Mouse (Mus musculus) cerebral cortex, adult 2 months (tissue): ENCODE data around the gene Lcn2.

ENCODE experiments used
- WGBS: fragments of 180-500 bp; shearing (Covaris S2); methylation state at CpG from one replicate; pipeline ENCODE4 v1.1.7; 2018; 5-methylcytosine and 5-hydroxymethylcytosine counted together

The Lcn2 gene

DNA sequence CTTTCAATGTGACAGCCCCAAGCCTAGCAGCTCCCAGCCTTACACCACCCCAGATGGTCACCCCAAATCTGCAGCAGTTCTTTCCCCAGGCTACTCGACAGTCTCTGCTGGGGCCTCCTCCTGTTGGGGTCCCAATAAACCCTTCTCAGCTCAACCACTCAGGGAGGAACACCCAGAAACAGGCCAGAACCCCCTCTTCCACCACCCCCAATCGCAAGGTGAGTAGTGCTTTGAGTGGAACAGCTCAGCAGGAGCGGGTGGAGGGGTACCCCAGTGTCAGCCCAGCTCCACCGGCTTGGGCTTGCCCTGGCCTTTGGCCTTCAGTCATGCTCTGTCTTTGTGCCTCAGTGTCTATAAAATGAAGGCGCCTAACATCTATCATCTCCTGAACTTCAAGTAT is 20.7 kb downstream of the Lcn2 start:
- 92% methylated on average over 5 of the region's 5 CpGs for WGBS

DNA sequence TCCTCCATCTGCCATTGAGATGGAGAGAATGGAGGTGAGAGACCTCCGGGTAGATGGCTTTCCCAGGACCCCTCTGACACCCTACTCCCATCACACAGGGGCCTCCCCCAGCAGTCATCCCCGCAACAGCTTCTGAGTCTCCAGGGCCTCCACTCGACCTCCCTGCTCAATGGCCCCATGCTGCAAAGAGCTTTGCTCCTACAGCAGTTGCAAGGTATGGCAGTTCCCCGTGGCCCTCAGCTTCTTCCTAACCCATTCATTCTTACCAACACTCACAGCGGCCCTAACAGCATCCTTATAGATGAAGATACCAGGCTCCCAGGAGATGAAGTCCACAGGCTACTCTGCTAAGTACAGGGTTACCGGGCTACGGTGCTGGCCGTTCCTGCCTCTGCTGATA is 23.9 kb downstream of the Lcn2 start:
- WGBS, result 82% methylated on average over 8 of the region's 8 CpGs

DNA sequence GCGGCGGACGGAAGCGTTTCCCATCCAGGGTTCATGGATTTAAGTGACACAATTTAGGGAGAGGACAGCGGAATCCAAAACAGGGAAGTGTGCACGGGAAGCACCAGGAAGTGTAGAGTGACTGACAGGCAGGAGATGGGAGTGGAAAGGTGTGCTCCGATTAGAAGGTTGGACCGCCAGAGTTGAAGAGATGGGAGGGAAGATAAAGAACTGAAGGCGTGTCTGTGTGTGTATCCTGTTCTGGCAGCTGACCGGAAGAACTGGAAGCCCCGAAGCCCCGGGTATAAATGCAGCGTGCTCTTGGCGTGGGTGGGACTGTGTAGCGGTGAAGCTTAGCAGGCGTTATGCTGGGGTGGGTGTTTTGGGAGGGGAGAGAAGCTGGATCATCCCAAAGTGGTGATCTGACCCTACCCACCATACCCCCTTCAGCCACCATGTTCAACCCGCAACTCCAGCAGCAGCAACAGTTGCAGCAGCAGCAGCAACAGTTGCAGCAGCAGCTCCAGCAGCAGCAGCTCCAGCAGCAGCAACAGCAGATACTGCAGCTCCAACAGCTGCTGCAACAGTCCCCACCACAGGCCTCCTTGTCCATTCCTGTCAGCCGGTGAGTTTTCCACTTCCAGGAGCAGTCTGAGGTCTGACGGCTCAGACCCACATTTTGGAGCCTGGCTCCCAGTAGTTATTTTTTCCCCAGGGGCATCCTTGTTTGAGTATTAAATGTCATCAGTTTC is 24.5 kb downstream of the Lcn2 start:
- WGBS, result 3% methylated on average over 19 of the region's 19 CpGs

DNA sequence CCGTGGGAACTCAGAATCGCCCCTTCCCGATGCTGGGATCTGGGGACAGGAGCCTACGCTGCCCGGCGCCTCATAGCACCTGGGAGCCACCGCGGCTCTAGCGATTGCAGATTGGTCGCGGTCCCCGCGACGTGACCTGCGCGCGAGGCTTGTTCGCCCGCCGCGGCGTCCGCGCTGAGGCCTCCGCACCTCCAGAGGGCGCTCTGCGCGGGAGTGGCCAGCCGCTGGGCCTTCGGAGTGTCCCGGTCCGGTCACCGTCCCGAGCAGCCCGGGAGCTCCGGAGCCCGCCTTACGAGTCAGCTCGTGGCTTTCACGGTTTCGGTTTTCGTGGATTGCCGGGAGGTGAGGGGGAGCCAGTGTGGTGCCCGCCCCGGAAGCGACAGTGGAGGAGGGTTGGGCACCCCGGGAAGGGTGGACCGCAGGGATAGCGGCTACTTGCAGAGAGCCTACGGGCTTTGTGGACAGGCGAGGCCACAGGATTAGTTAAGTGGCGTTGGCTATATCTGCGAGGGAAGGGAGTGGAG is 25.2 kb downstream of the Lcn2 start:
- under 1% methylated on average over 53 of the region's 53 CpGs for WGBS

DNA sequence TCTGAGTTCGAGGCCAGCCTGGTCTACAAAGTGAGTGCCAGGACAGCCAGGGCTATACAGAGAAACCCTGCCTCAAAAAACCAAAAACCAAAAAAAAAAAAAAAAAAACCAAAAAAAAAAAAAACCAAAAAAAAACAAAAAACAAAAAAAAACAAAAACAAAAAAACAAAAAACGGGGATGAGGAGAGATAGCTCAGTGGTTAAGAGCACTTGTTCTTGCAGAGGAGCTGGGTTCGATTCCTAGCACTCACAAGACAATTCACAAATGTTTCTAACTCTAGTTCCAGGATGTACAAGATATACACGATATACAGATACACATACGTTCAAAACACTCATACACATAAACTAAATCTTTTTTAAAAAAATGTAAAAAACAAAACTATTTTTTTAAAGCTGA is 25.8 kb downstream of the Lcn2 start:
- 27% methylated on average over 5 of the region's 5 CpGs for WGBS

DNA sequence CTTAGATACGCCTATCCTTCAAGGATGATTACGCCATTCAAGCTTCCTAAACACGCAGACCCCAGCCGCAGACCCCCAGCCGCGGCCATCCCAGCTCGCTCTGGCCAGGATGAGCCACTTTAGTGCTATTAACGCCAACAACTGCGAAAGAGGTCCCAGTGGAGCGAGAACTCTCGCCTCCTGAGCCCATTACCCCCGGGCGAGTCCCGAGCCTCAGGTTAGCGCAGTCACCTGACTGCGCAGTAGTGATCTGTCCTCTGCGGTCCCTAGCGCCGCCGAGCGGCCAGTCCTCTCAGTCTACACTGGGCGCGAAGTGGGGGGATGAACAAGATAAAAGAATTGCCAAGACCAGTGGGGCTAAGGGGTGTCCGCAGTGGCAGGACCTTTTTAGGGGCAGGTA is 26.6 kb downstream of the Lcn2 start:
- WGBS, result 2% methylated on average over 24 of the region's 24 CpGs

DNA sequence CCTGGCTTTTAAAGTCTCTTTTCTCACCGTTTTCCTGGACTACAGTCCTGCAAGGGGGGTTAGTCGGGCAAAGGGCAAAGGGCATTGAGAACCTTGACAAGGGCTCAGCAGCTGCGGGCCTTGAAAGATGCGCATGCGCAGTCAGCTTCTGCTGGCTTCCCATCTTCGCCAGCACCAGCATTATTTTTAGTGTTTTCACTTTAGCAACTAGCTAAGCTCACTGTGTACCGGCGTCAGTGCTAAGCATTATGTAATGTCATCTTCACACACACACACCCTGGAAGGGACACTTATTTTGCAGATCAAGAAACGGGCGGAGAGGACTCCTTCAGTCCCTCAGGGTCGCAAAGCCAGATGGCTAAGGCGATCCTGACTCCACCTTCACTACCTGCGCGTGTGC is 27.3 kb downstream of the Lcn2 start:
- 4% methylated on average over 14 of the region's 14 CpGs for WGBS

DNA sequence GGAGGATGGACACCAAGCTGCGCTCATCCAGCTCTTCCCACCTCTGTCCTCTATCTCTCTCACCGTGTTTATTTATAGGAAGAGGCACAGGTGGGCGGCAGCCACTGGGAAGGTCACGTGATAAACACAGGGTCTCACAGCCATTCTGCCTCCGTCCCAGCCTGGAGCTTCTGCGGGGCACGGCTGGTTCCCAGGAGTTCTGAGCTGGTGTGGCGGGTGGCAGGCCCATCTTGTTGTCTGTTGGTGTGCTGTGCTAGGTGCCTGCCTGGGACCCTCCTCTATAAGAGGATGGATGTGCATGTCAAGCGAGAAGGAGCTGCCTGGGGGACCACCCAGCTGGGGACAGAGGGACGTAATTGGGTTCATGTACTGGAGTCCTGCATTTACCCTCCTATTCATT is 29.7 kb downstream of the Lcn2 start:
- 65% methylated on average over 10 of the region's 10 CpGs for WGBS

DNA sequence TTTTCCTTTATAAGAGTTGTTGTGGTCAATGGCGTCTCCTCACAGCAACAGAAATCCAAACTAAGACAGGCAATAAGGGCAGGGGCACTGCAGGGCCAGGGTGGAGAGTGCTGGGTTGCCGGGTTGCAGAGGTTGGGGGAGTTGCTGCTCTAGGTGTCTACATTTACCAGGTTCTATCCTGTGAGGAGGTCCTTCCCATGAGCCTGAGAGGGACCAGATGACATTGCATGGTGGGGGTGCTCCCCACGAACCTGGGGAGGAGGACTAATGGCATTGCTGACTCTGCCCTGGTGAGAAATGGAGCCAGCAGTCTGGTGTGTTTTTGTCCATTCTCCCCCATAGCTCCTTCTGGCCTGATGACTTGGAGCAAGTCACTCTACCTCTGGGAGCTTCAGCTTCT is 30.3 kb downstream of the Lcn2 start:
- WGBS, result 79% methylated on average over 3 of the region's 3 CpGs

DNA sequence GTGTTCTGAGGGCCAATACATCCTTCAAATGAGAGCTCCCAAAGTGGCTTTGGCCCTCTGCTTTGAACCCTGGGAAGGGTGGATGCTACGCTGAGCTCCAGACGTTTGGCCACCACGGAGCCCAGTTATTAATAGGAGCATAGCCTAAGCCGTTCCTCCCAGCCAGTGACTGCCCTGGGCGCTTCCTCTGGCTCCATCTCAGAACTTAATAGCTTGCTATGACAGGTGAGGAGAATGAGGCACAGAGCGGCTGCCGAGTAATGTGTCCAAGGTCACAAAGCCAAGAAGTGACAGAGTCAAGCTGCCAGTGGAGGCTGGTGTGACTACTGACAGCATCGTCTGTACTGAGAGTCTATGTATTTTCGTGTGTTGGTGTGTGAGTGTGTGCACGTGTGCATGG is 31.8 kb downstream of the Lcn2 start:
- 79% methylated on average over 10 of the region's 10 CpGs for WGBS

DNA sequence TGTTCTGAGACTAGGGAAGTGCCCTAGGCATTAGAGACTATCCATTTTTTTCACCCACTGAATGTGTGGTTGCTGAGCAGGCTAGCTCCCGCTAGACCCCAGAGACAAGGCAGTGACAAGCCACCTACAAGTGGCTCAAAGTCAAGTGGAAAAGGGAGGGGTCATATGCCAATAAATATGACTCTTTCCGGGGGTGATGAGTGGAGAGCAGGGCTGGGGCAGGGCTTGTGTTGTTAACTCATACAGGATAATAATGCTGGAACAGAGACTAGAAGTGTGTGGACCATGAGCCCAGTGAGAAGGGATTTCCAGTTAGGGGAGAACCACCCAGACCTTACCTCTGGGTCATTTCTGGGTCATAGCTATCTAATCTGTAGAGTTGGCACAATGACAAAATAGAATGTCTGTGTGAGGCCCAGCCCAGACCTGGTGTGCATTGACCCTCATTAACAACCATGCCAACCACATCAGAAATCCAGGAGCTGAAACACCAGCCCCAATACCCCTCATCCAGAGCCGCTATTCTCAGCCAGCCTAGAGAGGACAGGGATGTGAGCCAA is 33.6 kb downstream of the Lcn2 start:
- WGBS, result 93% methylated on average over 3 of the region's 3 CpGs

DNA sequence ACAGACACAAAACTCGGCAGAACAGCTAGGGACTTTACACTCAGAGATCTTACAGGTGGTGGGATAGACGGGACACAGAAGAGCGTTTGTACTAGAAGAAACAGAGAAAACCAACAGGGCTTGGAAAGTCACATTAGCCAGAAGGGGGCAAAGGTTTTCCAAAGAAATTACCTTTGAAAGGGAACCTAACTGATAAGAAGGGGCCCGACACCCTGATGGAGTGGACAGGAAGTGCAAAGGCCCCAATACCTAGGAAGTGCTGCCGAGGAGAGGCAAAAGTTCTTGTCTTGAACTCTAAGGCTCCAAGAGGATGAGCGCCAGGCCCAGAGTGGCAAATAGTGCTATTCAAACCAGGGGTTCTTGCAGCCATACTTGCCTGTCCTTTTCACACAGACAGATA is 34.2 kb downstream of the Lcn2 start:
- 75% methylated on average over 6 of the region's 6 CpGs for WGBS

DNA sequence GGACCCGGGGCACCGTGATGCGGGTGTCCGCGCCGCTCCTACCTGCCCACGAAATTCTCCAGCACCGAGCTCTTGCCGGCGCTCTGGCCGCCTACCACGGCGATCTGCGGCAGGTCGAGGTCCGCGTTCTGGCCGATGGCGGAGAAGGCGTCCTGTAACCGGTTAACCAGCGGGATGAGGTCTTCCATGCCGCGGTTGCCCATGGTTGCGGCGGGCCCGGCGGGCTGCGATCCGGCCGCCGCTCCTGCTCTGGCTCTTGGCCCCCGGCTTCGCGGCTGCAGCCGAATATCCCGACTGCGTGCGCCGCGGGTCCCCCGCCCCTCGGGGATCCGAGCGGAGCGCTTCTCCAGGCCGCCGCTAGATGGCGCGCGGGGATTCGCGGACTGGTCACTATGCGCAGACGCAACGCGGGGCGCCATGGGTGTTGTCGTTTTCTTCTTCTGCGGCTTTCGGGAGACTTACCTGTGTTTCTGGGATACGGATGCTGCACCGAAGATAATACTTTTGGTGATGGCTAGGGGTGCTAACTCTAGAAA is 35.0 kb downstream of the Lcn2 start, which contains the start of gene Dnm1:
Gene Dnm1, minus strand, starts transcription at position 332 of the 536 bp plus-strand sequence.
- WGBS, result under 1% methylated on average over 63 of the region's 63 CpGs

DNA sequence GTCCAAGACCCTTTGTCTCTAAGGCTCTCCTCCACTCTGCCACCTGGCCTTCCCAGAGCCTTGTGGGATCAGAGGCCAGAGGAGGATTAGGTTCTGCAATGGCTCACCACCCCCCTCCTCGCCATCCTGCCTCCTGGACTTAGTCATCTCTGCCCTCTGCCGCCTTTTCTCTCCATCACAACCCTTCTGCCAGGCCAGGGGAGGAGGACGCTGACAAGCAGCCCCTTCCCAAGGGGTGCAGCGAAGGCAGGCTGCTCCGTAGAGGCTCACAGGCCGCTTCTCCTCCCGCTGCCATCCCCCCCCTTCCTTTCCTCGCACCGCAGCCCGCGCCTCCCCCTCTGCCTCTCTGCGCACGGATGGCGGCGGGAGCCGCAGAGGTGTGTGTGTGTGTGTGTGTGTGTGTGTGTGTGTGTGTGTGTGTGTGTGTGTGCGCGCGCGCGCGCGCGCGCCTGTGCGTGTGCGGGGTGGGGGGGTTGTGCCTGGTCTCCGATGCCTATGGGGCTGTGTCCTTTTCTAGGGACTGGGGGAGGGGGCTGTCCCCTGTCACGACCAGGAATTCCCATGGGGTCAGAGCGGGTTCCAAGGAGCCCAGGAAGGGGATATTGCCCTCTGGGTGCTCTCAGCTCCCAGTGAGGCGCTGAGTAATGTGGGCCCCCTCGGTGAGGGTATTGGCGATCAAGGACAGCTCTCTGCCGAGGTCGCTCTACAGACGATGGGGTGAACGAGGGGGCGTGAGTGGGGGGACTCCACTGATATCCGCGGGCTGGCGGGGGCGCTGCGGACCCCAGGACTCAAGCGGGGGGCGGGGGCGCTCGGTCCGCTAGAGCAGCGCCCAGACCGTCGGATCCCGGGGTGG is 35.7 kb downstream of the Lcn2 start, which contains the start of gene Ciz1:
Gene Ciz1, plus strand, starts transcription at position 177 of the 856 bp plus-strand sequence.
- WGBS, result 2% methylated on average over 42 of the region's 52 CpGs

DNA sequence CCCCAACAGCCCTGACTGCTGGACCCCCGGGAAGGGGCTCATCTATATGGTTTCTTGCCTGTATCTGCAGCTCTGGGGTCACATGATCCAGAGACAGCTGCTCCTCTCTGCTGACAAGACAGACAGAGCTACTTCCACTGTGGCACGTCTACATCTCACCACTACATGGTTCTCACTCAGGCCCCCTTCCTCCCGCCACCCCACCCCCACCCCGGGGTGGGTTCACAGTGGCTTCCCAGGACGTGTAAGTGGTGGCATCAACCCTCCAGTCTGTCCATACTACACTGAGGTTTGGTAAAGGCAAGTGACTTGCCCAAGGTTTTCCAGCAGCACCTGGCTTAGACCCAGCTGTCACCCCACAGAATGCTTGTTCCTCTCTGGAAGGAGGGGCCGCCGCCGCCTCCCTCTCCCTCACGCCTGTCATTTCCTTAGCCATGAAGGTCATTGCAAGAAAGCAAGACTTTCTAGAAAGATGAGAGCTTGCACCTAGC is 36.5 kb downstream of the Lcn2 start:
- WGBS, result 34% methylated on average over 9 of the region's 9 CpGs

DNA sequence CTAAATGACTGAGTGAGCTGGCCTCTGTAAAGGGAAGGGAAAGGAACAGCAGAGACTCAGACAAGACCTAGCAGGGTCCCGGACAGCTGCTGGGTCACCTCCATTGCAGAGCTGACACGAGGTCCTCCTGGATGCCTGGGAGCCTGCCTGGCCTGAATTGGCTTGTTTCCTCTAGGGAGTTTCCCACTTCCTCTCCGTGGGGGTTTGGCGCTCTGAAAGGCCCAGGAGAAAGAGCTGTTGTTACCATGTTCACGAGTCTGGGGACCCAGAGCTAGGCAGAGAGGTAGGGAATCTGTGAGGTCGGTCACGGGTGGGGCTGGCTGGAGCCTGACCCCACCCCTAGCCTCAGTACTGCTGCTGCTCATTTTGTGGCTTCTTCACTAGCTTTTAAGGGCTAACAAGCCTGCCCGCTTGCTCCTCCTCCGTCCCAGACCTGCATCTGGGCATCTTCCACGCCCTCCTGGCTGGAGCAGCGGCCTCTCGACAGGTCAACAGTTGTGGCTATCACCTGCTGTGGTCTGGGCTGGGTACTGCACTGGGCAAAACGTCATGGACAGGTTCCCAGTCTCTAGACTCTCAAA is 37.5 kb downstream of the Lcn2 start:
- WGBS, result 27% methylated on average over 13 of the region's 13 CpGs

DNA sequence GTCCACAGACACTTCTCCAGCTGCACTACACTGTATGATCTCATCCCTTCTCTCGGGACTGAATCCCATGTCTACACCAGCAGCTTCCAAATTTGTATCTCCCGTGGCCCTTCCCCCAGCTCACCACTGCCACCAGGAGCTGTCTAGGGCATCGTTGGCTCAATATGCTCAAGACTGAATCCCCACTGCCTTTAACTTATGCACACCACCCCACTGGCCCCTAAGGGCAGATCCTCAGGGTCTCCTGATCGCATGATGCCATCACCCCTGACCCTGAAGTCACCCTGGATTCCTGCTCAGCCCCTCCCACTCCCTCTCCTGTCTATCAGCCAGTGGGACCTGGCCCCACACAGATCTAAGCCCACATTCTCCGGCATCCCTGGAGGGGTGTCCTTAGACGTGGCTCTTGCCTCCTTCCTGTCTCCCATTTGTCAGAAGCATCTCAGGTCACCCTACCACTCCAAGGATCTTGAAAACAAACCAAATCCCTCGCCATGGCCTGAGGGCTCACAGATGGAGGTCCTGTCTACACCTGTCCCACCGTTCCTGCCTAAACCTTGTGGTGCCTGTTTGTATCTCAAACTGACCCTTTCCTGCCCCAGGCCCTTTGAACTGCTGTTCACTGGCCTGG is 38.3 kb downstream of the Lcn2 start:
- 30% methylated on average over 8 of the region's 8 CpGs for WGBS

DNA sequence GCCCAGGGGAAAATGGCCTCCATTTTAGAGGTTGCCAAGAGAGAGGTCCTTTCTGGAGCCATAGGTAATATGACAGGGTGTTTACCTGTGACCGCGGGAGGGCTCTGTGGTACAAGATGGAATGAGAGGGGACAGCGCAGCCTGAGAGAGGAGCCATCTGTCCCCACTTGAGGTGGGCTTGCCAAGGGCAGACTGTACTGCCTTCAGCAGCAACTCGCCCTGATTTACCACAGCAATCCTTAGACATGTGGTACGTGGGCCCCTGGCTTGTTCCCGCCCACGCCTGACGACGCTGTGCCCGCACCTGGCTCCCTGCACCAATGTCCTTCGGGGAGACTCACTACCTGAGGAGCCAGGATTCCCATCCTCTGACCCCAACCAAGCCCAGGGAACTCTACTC is 39.7 kb downstream of the Lcn2 start:
- 48% methylated on average over 11 of the region's 11 CpGs for WGBS

DNA sequence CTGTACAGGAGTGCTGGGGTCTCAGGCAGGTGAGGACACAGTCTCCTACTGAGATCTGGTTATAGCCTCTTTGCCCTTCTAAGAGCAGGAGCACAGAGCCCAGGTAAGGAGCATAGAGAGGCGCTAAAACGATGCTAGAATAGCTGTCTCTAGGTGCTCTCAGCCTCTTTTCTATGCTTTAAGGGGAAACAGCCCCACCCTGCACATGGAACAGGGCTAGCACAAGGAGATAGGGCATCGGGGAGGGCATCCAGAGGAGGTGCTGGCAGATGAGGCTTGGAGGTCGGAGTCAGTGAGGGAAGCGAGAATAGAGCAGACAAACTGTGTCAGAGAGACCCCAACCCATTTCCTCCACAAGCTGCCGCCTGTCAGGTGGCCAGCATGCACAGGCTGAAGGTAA is 41.0 kb downstream of the Lcn2 start:
- WGBS, result 65% methylated on average over 6 of the region's 6 CpGs

DNA sequence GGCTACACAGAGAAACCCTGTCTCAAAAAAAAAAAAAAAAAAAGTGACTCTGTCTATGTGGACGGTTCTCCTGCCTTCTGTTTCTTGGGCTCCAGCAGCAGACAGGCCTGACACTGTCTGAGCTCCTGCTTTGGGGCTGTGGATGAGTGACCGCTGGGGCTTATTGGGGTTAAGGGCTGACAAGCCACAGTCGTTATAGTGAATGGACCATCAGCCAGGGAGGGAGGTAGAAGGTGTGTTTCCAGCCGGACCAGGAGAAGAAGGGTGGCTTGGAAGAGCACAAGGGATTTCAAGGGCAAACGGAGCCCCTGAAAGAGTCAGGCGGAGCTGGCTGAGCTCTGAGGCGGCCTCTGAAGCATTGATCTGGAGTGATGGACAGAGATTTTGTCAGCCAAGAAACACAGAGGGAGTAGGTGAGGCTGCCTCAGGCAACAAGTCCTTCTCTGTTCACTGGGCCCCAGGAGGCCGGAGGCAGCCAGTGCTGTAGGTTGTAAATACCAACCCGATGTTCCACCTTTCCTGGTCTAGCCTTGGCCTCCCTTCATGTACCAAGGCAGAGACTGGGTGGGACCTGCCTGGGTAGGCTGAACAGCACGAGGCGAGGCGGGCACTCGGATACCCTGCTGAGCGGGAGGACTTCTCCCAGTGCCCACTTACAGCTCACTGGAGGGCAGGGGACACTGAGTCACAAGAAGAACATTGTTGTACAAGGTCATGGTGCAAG is 43.3 kb downstream of the Lcn2 start:
- WGBS, result 46% methylated on average over 14 of the region's 14 CpGs
